Mouse (Mus musculus): ENCODE measurements around the gene Gpat2. TPM values are rescaled to one million over a fixed set of nuclear protein-coding genes. Genes with fewer than 3 reads are reported as not detected.
A peak's percentile ranks its signal among the peaks of the same experiment; 100 is the strongest.

Gene Gpat2
- polyA plus RNA-seq, 1 experiment: 0.32 TPM

DNA sequence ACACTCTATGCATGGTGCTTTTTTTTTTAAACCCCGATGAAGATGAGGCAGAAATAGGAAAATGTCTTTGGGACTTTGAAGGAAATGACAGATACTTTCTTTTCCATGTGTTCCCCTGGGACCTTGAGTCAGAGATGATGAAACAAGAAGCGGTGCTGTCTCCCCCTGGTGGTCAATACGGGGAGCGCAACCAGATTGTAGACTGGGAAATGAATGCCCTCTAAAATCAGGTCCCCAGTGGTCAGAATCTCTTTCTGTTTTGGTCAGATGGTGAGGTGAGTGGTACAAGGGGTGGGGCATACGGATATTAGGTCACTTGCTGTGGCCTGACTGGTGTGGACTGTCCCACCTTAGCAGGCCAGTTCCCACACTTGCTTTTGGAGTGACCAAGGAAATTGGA, 28.8 kb downstream of the Gpat2 start:
- no peak overlapping the region for H3K4me3 ChIP-seq (ENCODE audit: extremely low read depth, insufficient read depth, insufficient read length)
- H3K4me1 ChIP-seq (ENCODE audit: control insufficient read depth, insufficient read depth, insufficient read length): no peaks in the 10 kb centered on the region
- H3K27me3 ChIP-seq (ENCODE audit: control insufficient read depth, insufficient read depth, low read length): no peaks in the 10 kb centered on the region
- H3K27ac ChIP-seq (ENCODE audit: insufficient read depth, low read length): no peak overlapping the region
- DNase-seq (ENCODE audit: low read depth in 1 of 2, low spot score in 2 of 2): peak; percentile 32 to 55
- peak; percentile 73; the same call in 1 of the 2 replicates for TF ChIP-seq CTCF (IDR thresholded peaks at IDR 0.05; ENCODE audit: extremely low read depth, insufficient read depth, insufficient read length, insufficient replicate concordance)
- TF ChIP-seq POLR2A (IDR thresholded peaks at IDR 0.05; ENCODE audit: low read depth, low read length): no peak
- H3K36me3 ChIP-seq (ENCODE audit: control insufficient read depth, insufficient read depth, low read length): no peaks in the 10 kb centered on the region
- under 1% methylated on average over 5 of the region's 5 CpGs for WGBS

- no peaks in the 10 kb centered on the region for H3K36me3 ChIP-seq (ENCODE audit: control insufficient read depth, insufficient read depth, low read length)
- no peak for TF ChIP-seq POLR2A (IDR thresholded peaks at IDR 0.05; ENCODE audit: low read depth, low read length)
- TF ChIP-seq CTCF (IDR thresholded peaks at IDR 0.05; ENCODE audit: extremely low read depth, insufficient read depth, insufficient read length, insufficient replicate concordance): no peak
- no peak for DNase-seq (ENCODE audit: low read depth in 1 of 2, low spot score in 2 of 2)
- H3K4me1 ChIP-seq (ENCODE audit: control insufficient read depth, insufficient read depth, insufficient read length): no peaks in the 10 kb centered on the region
- no peaks in the 10 kb centered on the region for H3K27me3 ChIP-seq (ENCODE audit: control insufficient read depth, insufficient read depth, low read length)
- H3K27ac ChIP-seq (ENCODE audit: insufficient read depth, low read length): no peak overlapping the region
- H3K4me3 ChIP-seq (ENCODE audit: extremely low read depth, insufficient read depth, insufficient read length): no peak overlapping the region
- WGBS: 84% methylated on average over 2 of the region's 2 CpGs
Observed at GRCm38 (mm10) chr2:127459341-127459740, 34.3 kb downstream of the Gpat2 start.

- no peaks in the 10 kb centered on the region for H3K27me3 ChIP-seq (ENCODE audit: control insufficient read depth, insufficient read depth, low read length)
- no peaks in the 10 kb centered on the region for H3K36me3 ChIP-seq (ENCODE audit: control insufficient read depth, insufficient read depth, low read length)
- TF ChIP-seq POLR2A (IDR thresholded peaks at IDR 0.05; ENCODE audit: low read depth, low read length) (no peak), CTCF (IDR thresholded peaks at IDR 0.05; ENCODE audit: extremely low read depth, insufficient read depth, insufficient read length, insufficient replicate concordance) (no peak)
- DNase-seq (ENCODE audit: low read depth in 1 of 2, low spot score in 2 of 2): no peak
- no peak overlapping the region for H3K4me3 ChIP-seq (ENCODE audit: extremely low read depth, insufficient read depth, insufficient read length)
- 76% methylated on average over 9 of the region's 9 CpGs for WGBS
- H3K4me1 ChIP-seq (ENCODE audit: control insufficient read depth, insufficient read depth, insufficient read length): no peaks in the 10 kb centered on the region
- no peak overlapping the region for H3K27ac ChIP-seq (ENCODE audit: insufficient read depth, low read length)
Observed at GRCm38 (mm10) chr2:127461351-127461750, 36.4 kb downstream of the Gpat2 start.

DNA sequence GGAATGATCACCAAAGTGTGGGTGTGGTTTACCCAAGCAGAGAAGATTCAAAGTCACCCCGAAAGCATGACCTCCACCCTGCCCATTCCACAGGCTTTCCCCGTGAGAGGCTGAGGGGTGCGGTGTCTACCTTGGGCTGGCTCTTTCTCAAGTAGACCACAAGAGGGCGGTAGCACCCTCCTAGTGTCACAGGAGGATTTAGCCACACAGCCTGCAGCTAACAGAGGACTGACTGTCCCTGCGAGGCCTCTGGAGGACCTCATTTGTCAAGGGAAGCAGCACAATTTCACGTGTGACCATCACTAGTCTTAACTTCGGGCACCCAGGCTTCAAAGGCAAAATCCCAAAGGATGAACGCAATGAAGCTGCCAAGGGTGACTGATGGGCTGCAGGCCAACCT, 37.3 kb downstream of the Gpat2 start:
- no peak for TF ChIP-seq POLR2A (IDR thresholded peaks at IDR 0.05; ENCODE audit: low read depth, low read length)
- TF ChIP-seq CTCF (IDR thresholded peaks at IDR 0.05; ENCODE audit: extremely low read depth, insufficient read depth, insufficient read length, insufficient replicate concordance): peak; percentile 66; the same call in 1 of the 2 replicates
- Histone ChIP-seq H3K36me3 (ENCODE audit: control insufficient read depth, insufficient read depth, low read length) (no peaks in the 10 kb centered on the region), H3K4me3 (ENCODE audit: extremely low read depth, insufficient read depth, insufficient read length) (no peak overlapping the region), H3K27ac (ENCODE audit: insufficient read depth, low read length) (no peak overlapping the region), H3K27me3 (ENCODE audit: control insufficient read depth, insufficient read depth, low read length) (no peaks in the 10 kb centered on the region), H3K4me1 (ENCODE audit: control insufficient read depth, insufficient read depth, insufficient read length) (no peaks in the 10 kb centered on the region)
- DNase-seq (ENCODE audit: low read depth in 1 of 2, low spot score in 2 of 2): peak in 1 of 2 experiments; percentile 12
- WGBS: 12% methylated on average over 8 of the region's 8 CpGs

DNA sequence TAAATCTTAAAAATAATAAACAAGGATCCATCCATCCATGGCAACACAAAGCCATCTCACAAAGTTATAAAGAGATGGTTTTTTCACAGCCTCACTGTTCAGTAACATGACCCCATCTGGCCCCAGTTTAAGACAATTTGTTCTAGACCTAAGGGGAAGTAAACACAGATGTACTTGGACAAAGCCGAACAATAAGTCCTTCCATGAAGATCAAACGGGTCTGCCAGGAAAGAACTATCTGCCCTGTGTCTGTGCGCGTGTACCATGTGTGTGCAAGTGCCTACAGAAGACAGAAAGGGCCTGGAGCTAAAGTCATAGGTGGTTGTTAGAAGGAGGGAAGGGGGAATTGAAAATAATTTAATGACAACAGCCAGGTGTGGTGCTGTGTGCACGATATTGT, 45.2 kb downstream of the Gpat2 start:
- no peak overlapping the region for H3K27ac ChIP-seq (ENCODE audit: insufficient read depth, low read length)
- H3K27me3 ChIP-seq (ENCODE audit: control insufficient read depth, insufficient read depth, low read length): no peaks in the 10 kb centered on the region
- no peaks in the 10 kb centered on the region for H3K4me1 ChIP-seq (ENCODE audit: control insufficient read depth, insufficient read depth, insufficient read length)
- no peak for TF ChIP-seq CTCF (IDR thresholded peaks at IDR 0.05; ENCODE audit: extremely low read depth, insufficient read depth, insufficient read length, insufficient replicate concordance)
- TF ChIP-seq POLR2A (IDR thresholded peaks at IDR 0.05; ENCODE audit: low read depth, low read length): no peak
- no peak overlapping the region for H3K4me3 ChIP-seq (ENCODE audit: extremely low read depth, insufficient read depth, insufficient read length)
- no peaks in the 10 kb centered on the region for H3K36me3 ChIP-seq (ENCODE audit: control insufficient read depth, insufficient read depth, low read length)
- no peak for DNase-seq (ENCODE audit: low read depth in 1 of 2, low spot score in 2 of 2)
- 80% methylated on average over 5 of the region's 5 CpGs for WGBS

DNA sequence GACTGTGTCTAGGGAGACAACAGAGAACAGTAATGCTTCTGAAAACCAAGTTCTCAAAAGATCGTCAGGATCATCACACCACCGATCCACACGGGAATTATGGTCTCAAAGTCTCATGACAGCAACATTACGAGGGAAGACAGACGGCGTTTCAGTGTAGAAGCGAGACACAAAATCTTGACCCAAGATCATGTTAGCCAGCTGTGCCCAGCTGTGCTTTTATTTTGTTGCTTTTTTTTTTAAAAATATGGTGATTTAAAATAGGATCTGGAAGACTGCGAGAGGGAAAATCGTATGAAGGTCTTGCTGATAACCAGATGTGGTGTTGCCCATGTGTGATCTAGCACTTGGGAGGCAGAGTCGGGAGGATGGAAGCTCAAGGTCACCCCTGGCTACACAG, 45.7 kb downstream of the Gpat2 start:
- no peak for DNase-seq (ENCODE audit: low read depth in 1 of 2, low spot score in 2 of 2)

DNA sequence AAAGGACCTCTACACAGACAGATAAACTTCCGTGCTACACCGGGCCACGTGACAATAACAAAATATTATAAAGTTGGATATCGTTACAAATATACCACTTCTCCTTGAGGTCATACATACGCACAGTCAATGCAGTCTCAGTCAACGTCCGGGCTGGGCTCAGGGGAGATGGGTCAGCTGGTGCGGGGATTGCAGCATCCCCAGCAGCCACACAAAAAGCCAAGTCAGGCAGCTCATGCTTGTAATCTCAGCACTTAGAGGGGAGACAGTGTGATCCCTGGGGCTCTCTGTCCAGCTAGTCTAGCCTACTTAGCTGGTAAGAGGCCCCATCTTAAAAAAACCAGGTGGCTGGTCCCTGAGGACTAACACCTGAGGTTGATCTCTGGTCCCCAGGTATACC, 46.3 kb downstream of the Gpat2 start:
- no peaks in the 10 kb centered on the region for H3K27me3 ChIP-seq (ENCODE audit: control insufficient read depth, insufficient read depth, low read length)
- no peaks in the 10 kb centered on the region for H3K36me3 ChIP-seq (ENCODE audit: control insufficient read depth, insufficient read depth, low read length)
- no peak for DNase-seq (ENCODE audit: low read depth in 1 of 2, low spot score in 2 of 2)
- no peak overlapping the region for H3K4me3 ChIP-seq (ENCODE audit: extremely low read depth, insufficient read depth, insufficient read length)
- WGBS: 87% methylated on average over 8 of the region's 8 CpGs
- H3K27ac ChIP-seq (ENCODE audit: insufficient read depth, low read length): no peak overlapping the region
- H3K4me1 ChIP-seq (ENCODE audit: control insufficient read depth, insufficient read depth, insufficient read length): no peaks in the 10 kb centered on the region
- TF ChIP-seq POLR2A (IDR thresholded peaks at IDR 0.05; ENCODE audit: low read depth, low read length) (no peak), CTCF (IDR thresholded peaks at IDR 0.05; ENCODE audit: extremely low read depth, insufficient read depth, insufficient read length, insufficient replicate concordance) (no peak)

More for the DNA sequence above, 45.7 kb downstream of the Gpat2 start:
- Histone ChIP-seq H3K27me3 (ENCODE audit: control insufficient read depth, insufficient read depth, low read length) (no peaks in the 10 kb centered on the region), H3K4me1 (ENCODE audit: control insufficient read depth, insufficient read depth, insufficient read length) (no peaks in the 10 kb centered on the region), H3K27ac (ENCODE audit: insufficient read depth, low read length) (no peak overlapping the region), H3K36me3 (ENCODE audit: control insufficient read depth, insufficient read depth, low read length) (no peaks in the 10 kb centered on the region), H3K4me3 (ENCODE audit: extremely low read depth, insufficient read depth, insufficient read length) (no peak overlapping the region)
- 93% methylated on average over 10 of the region's 10 CpGs for WGBS
- TF ChIP-seq CTCF (IDR thresholded peaks at IDR 0.05; ENCODE audit: extremely low read depth, insufficient read depth, insufficient read length, insufficient replicate concordance) (no peak), POLR2A (IDR thresholded peaks at IDR 0.05; ENCODE audit: low read depth, low read length) (no peak)

Data from spleen, adult 2 months (tissue).